Mouse (Mus musculus): ENCODE measurements around the gene Enpp1.
A peak's percentile ranks its signal among the peaks of the same experiment; 100 is the strongest.

The Enpp1 gene

GRCm38 (mm10) chr10:24710361-24710760 is 1.6 kb downstream of the Enpp1 start:
- DNase-seq, result no peak

DNA sequence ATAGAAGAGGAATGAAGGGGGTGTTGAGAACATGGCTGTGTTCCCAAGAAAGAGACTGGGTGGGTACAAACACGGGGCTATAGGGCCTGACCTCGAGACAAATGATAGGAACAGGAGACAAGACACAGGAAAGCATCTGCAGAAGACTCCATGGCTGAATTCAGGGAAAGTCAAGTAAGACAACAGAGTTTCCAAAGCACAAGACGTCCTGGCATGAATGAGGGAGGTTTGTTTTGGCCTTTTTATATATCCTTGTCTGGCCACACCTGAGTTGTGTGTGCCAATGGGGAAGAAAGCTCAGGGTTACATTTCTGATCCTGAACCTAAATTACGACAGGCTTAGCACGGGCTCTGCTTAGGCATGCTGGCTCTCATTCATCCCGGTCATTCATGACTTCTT is 4.2 kb downstream of the Enpp1 start:
- DNase-seq, result no peak

- DNase-seq, result no peak
These were observed 5.4 kb downstream of the Enpp1 start for GRCm38 (mm10) chr10:24706431-24707140.

DNA sequence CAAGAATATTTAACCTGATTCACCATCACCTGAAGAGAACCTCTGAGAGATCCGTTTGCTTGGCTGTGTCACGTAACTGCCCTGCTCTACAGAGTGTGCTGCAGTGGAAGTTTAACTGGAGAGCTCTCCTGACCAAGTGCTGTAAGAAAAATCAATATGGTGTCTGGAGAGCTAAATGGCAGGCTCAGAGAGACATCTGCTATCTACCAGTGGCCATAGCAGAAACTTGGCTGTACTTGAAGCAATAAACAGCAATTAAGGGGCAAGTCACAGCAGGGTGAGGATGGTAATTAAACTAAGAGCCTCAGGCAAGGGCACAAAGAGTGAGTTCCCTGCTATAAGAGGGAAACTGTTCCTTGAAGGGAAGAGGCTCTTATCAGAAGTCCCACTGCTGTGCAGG is 9.3 kb downstream of the Enpp1 start:
- DNase-seq, result no peak

DNA sequence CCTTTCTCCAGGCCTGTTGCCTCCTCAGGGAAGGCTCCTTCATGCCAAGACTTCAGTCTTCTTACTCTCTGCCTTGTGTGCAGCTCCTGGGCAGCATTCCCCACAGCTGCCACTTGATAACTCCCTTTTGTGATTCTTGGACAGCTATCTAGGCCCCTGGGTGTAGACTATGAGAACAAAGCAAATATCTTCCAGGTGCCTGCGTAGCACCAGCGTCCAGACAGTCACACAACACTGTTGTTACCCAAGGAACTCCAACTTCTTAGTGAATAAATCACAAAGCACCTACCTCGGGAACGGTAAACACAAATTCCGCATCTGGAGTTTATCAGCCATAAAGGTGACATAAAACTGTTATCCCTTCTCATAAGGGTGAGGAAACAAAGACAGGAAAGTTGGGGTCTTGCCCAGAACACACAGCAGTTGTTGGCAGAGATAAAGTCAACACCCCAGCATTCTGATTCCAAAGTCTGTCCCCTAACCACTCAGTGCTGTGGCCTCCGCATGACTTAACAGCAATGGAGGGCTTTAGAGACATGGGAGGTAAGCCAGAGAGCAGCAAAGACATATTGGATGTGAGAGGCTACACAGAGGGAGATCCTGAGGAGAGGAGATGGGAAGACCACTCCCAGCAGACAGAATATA is 13.7 kb downstream of the Enpp1 start:
- DNase-seq, result no peak

- DNase-seq, result no peak
These were observed 15.2 kb downstream of the Enpp1 start for GRCm38 (mm10) chr10:24696761-24697160.

GRCm38 (mm10) chr10:24695786-24696185 is 16.2 kb downstream of the Enpp1 start:
- DNase-seq, result no peak

DNA sequence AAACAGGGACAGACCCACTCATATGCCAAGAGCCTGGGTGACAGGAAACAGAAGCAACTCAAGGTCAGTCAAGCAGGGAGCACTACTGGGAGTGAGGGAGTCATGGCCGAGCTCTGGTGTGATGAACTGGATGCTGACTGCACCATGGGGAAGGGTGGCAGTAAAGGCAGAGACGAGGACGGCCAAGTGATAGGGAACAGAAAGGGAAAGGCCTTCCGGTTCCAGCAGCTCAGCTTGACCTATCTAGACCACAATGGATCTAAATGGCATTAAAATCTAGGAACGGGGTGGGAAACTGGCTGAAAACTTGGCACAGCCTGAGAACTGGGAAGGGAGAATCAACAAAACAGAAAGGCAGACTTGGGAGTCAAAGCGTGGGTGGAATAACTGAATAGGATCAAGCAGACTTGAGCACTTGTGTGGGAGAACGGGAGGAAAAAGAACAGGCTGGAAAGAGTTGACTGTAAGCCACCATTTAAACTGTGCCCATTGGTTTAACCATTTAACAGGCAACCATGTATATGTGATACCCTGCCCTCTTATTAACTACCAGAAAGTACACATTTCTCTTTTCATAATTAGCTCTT is 29.3 kb downstream of the Enpp1 start:
- no peak for DNase-seq

DNA sequence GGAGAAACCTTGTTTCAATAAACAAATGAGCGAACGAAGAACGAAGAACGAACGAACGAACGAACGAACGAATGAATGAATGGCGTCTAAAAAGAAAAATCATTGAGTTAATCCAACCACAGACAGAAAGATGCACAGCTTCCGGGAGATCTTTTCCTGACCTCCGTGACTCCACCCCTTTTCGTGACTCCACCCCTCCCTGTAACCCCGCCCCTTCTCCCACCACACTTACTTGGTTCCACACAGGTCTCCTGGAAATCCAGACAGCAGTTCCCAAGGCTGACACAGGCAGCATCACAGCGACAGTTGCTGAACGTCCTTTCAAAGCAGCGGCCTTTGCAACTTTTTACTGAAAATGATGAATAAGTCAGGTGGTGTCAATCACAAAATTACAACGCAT is 34.3 kb downstream of the Enpp1 start:
- DNase-seq, result no peak

GRCm38 (mm10) chr10:24674261-24674660 is 37.7 kb downstream of the Enpp1 start:
- DNase-seq, result no peak

GRCm38 (mm10) chr10:24672948-24673347 is 39.0 kb downstream of the Enpp1 start:
- DNase-seq, result no peak

DNA sequence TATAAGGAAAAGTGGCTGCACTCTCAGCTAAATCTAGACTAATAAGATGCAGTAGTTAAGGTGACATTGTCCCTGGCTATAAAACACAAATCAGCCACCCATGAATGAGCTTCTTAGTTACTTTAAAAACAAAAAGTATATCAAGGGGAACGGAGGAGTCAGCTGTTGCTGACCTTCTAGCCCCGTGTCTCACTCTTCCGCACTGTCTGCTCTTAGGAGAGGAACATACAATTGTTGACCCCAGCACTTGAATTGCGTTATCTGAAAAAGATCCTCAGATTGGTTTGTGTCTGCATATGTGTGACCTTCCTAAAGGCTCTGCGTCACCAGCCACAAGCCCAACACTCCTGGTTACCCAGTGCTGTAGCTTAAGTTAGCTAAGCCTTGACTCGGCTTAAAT is 41.4 kb downstream of the Enpp1 start:
- DNase-seq, result no peak

GRCm38 (mm10) chr10:24650990-24651569 is 60.9 kb downstream of the Enpp1 start:
- no peak for DNase-seq

- no peak for DNase-seq
These were observed 63.8 kb downstream of the Enpp1 start for GRCm38 (mm10) chr10:24647996-24648738.

DNA sequence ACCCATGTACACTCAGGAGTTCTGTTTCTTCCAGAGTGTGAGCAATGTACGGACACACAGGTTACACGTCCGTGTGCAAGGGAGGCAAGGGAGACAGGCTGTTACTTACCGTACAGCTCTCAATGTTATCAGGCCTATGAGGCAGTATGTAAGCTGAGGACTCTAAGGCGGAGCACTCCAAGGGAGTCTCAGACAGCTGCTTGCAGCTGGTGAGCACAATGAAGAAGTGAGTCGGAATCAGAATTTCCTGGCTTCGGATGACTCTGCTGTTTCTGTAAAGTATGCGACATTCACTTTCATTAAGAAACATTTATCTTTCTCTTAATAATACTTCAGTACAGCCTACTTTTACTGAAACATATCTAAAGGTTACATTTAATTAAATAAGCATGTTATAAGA is 66.8 kb downstream of the Enpp1 start:
- no peak for DNase-seq

GRCm38 (mm10) chr10:24642796-24643580 is 69.0 kb downstream of the Enpp1 start:
- peak in 1 of 2 experiments; percentile 14 for DNase-seq

DNA sequence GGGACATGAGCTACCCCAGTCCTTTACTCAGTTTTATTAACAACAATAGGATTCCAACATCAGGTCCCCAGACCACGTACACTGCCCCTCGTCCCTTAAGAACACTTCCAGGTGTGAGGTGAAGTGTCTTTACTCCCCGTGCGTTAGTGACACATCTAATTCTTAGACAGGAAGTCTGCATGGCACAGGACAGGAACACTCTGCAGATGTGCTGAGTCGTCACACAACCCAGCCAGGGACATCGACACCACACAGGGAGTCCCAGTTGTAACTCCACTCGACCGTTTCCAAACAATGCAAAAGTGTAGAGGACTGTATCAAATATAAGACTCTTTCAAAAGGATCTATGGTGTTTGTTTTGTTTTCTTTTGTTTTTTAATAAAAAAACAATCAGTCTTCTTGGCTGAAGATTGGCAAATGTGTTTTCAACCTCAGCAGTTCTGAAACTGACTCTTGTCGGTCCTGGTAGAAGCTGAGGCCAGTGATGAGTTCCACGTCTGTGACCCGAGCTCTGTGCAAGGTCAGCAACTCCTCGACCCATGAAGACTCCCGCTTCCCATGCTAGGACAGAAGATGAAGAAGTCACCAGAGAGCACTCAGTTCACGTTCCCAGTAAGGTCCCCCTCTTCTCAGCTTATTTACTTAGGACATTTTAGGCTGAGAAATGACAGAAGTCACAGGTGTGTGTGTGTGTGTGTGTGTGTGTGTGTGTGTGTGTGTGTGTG is 70.4 kb downstream of the Enpp1 start:
- no peak for DNase-seq

DNA sequence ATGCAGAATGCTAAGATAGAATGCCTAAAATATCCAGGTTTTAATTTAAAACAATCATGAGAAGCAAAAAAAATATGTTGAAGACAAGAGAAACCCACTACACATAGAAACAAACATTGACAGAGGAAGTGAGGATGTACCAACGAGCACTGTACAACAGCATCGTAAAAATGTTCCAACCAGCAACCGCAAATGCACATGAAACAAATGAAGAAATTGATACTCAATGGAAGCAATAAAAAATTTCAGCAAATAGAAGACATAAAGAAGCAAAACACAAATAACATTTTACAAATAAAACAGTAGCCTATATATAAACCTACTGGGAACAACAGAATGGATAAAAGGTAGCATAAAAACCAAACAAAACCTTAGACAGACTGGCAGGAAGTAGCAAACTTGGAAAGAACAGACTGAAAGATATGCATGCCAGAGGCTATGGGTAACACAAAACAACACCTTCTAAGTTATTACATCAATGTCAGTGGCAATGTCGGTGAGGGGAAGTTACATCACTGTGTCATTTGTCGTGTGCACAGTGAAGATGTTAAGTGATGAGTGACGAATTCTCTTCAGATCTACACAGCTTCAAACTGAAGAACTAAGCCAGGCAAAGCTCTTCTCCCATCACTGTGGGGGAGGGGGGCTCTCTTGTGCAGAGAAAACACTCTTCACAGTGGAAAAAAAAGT is 71.6 kb downstream of the Enpp1 start:
- DNase-seq, result no peak

- DNase-seq, result no peak
These were observed 72.4 kb downstream of the Enpp1 start for GRCm38 (mm10) chr10:24639596-24639995.

DNA sequence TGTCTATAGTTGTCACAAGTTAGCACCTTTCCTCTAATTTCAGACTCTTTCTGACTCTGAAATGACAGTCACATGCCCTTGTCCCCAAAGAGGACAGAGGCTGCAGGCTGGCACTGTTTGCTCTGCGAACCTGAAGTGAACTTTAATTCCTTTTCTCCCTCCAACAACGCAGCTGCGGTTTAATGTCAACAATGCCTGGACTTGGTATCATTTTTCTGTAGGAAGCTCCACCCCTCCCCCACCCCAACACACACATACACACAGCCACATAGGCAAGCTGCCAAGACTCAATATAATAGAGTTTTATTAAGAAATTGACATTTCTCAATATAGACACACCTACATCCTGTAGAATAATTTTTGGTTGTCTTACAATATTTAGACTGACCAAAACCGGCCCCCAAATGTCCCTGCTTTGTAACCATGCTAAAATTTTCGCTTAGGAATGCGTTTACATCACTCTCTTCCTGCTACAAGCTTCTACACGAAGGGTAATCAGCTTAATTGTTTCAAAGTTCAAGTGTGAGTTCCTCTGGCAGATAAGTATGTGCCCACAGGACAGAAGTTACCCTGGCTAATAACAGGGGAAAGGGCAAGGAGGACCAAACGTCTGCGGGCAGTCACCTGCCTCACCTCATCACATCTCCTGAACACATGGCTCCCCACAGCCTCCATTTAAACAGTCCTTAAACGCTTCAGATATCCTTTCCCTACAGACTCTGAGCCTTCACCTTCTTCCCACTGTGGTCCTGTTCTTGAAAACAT is 73.5 kb downstream of the Enpp1 start:
- DNase-seq, result no peak

Data from B cell, adult 2 months (primary cell).